Mouse (Mus musculus) urinary bladder, postnatal 25 days (tissue): ENCODE results near the gene Fam205a4.
"Not testable (repeated sequence)": the region's sequence is repeated elsewhere in the genome, so short reads cannot be mapped to it uniquely, and the experiment has no call there.

Experiments
- DNase-seq: peaks from one replicate; pipeline ENCODE4 v3.0.0; 2022; ENCODE audit warnings: low spot score

Gene Fam205a4

DNA sequence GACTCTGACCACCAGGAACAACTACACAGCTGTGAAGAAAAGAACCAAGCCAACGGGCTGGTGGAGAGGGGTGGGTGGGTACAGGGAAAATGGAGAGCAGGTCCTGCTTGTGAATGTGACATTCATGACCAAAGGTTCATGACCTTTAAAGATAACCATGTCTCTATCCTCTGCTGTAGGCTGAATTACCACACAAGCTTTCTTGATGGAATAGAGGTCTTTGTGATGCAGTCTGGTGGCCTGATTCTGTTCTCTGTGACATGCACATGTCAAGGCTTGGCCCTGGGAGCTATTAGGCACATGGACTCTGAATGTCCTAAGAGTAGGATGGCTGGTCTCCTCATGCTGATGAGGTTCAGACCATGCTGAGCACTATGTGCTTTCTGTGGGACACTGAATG, at the start of gene Fam205a4:
Fam205a4 (plus strand) TSS at position 301 of the 400 bp plus-strand sequence.
- not testable (repeated sequence) for DNase-seq

- not testable (repeated sequence) for DNase-seq
Observed at GRCm38 (mm10) chr4:41941272-41941671, 24.6 kb upstream of the Fam205a4 start, which contains the start of gene Gm20878. Gm20878 (plus strand) TSS chr4:41941572.
